ENCODE assay signal across 29 mouse cellular contexts in genomic region chrX:20847232-20847631, GRCm38 (mm10). TPM values are rescaled to one million over a fixed set of nuclear protein-coding genes. Genes with fewer than 3 reads are reported as not detected.
DNase-seq lines count a peak whose midpoint lies in the region; ATAC-seq lines count a peak whose summit lies in the region.
"Had no signal": no experiment of that assay in that cellular context is flagged by ENCODE, and none has a peak within 500 bp of the region (broad histone marks: within the 10 kb centered on the region; RNA-seq: fewer than 3 reads in every experiment).

No protein-coding gene starts in this region.

- H3K4me2 ChIP-seq in intestine, embryonic 14.5 days (ENCODE audit: low read length): no peak overlapping the region; the same call in 1 of the 2 replicates
- no peak overlapping the region for H3K4me2 ChIP-seq in intestine, embryonic 15.5 days (replicated peaks)
- no peak overlapping the region for H3K4me2 ChIP-seq in midbrain, embryonic 16.5 days (ENCODE audit: low read length)
- no peak overlapping the region for H3K4me2 ChIP-seq in midbrain, embryonic 14.5 days (ENCODE audit: low read length)
- no peak overlapping the region for H3K4me2 ChIP-seq in neural tube, embryonic 15.5 days

- no peaks in the 10 kb centered on the region for H3K4me1 ChIP-seq in intestine, embryonic 14.5 days (replicated peaks; ENCODE audit: control insufficient read depth, insufficient read depth, low read length)
- H3K4me1 ChIP-seq in intestine, embryonic 15.5 days (replicated peaks): no peaks in the 10 kb centered on the region
- H3K4me1 ChIP-seq in midbrain, embryonic 16.5 days (ENCODE audit: control insufficient read depth, insufficient read depth, low read length): peaks cover 12% of the 10 kb centered on the region
- H3K4me1 ChIP-seq in midbrain, embryonic 14.5 days (ENCODE audit: control insufficient read depth, insufficient read depth, low read length): peaks cover 8% of the 10 kb centered on the region
- H3K4me1 ChIP-seq in neural tube, embryonic 15.5 days: peaks cover 15% of the 10 kb centered on the region
- H3K4me1 ChIP-seq: embryonic facial prominence, embryonic 15.5 days had no signal

- no peak for ATAC-seq in intestine, embryonic 14.5 days (replicated peaks; ENCODE audit: low FRiP score, low TSS enrichment, low read depth)
- no peak for ATAC-seq in intestine, embryonic 15.5 days
- no peak for ATAC-seq in midbrain, embryonic 16.5 days
- ATAC-seq in midbrain, embryonic 14.5 days (ENCODE audit: low FRiP score, low TSS enrichment): no peak
- ATAC-seq in neural tube, embryonic 15.5 days (ENCODE audit: low FRiP score): no peak
- ATAC-seq: activated CD4-positive, CD25-positive, alpha-beta regulatory T cell, adult 4 months; lung, postnatal 0 days had no signal

- H3K27me3 ChIP-seq in intestine, embryonic 14.5 days (replicated peaks; ENCODE audit: control insufficient read depth, insufficient read depth, low read length): no peaks in the 10 kb centered on the region
- H3K27me3 ChIP-seq in intestine, embryonic 15.5 days (replicated peaks): no peaks in the 10 kb centered on the region
- no peaks in the 10 kb centered on the region for H3K27me3 ChIP-seq in midbrain, embryonic 16.5 days (ENCODE audit: control insufficient read depth, insufficient read depth, low read depth, low read length)
- no peaks in the 10 kb centered on the region for H3K27me3 ChIP-seq in midbrain, embryonic 14.5 days (ENCODE audit: control insufficient read depth, insufficient read depth, low read length)
- no peaks in the 10 kb centered on the region for H3K27me3 ChIP-seq in neural tube, embryonic 15.5 days (replicated peaks)
- H3K27me3 ChIP-seq: CH12.LX; embryonic facial prominence, embryonic 15.5 days; forebrain, embryonic 15.5 days; heart, embryonic 13.5 days; hindbrain, embryonic 13.5 days had no signal

- H3K4me3 ChIP-seq in intestine, embryonic 14.5 days (ENCODE audit: low read depth, low read length): no peak overlapping the region
- no peak overlapping the region for H3K4me3 ChIP-seq in intestine, embryonic 15.5 days (replicated peaks)
- H3K4me3 ChIP-seq in midbrain, embryonic 16.5 days (ENCODE audit: low read depth, low read length): no peak overlapping the region
- H3K4me3 ChIP-seq in midbrain, embryonic 14.5 days (replicated peaks; ENCODE audit: low read depth, low read length): no peak overlapping the region
- H3K4me3 ChIP-seq in neural tube, embryonic 15.5 days (replicated peaks): no peak overlapping the region

- DNase-seq in intestine, embryonic 14.5 days (ENCODE audit: low spot score): no peak
- no peak for DNase-seq in midbrain, embryonic 14.5 days
- DNase-seq in brain, adult 2 months (ENCODE audit: low read depth, low spot score): peak; percentile 37
- DNase-seq in right cerebral cortex, adult 2 months (ENCODE audit: low spot score in 2 of 2): no peak
- DNase-seq: adrenal gland, adult 8-10 months; cerebellum, adult 2 months; cerebellum, postnatal 36 days; embryo, embryonic 11 days; gastrocnemius, postnatal 25 days; heart, adult 18-20 months; heart, postnatal 14 days; kidney, adult 9 months; layer of hippocampus, adult 9-11 months; left cerebral cortex, postnatal 4 days; liver, postnatal 0 days; thymus, adult 18-20 months; thymus, postnatal 36 days had no signal

- H3K9me3 ChIP-seq in intestine, embryonic 14.5 days (ENCODE audit: control insufficient read depth, low read length): no peaks in the 10 kb centered on the region
- H3K9me3 ChIP-seq in intestine, embryonic 15.5 days: no peaks in the 10 kb centered on the region
- no peaks in the 10 kb centered on the region for H3K9me3 ChIP-seq in midbrain, embryonic 16.5 days (replicated peaks; ENCODE audit: control insufficient read depth, low read length, poor library complexity, severe bottlenecking)
- H3K9me3 ChIP-seq in midbrain, embryonic 14.5 days (ENCODE audit: control insufficient read depth, low read length): no peaks in the 10 kb centered on the region
- no peaks in the 10 kb centered on the region for H3K9me3 ChIP-seq in neural tube, embryonic 15.5 days (replicated peaks)
- H3K9me3 ChIP-seq: embryonic facial prominence, embryonic 15.5 days; forebrain, embryonic 15.5 days; G1E; heart, embryonic 13.5 days; hindbrain, embryonic 13.5 days had no signal

- 87% methylated on average over 3 of the region's 3 CpGs for WGBS in intestine, embryonic 14.5 days
- 90% methylated on average over 3 of the region's 3 CpGs for WGBS in intestine, embryonic 15.5 days
- WGBS in midbrain, embryonic 16.5 days: 91% methylated on average over 3 of the region's 3 CpGs
- 90% methylated on average over 3 of the region's 3 CpGs for WGBS in midbrain, embryonic 14.5 days
- 96% methylated on average over 3 of the region's 3 CpGs for WGBS in neural tube, embryonic 15.5 days

- H3K36me3 ChIP-seq in intestine, embryonic 14.5 days (ENCODE audit: control insufficient read depth, insufficient read depth, low read length): peaks cover 14% of the 10 kb centered on the region
- 0 out of 2 replicates have a peak, but pooled peaks cover 3% of the 10 kb centered on the region for H3K36me3 ChIP-seq in intestine, embryonic 15.5 days
- H3K36me3 ChIP-seq in midbrain, embryonic 16.5 days (ENCODE audit: control insufficient read depth, insufficient read depth, low read length): peaks cover 11% of the 10 kb centered on the region
- H3K36me3 ChIP-seq in midbrain, embryonic 14.5 days (ENCODE audit: control insufficient read depth, insufficient read depth, low read length): peaks cover 12% of the 10 kb centered on the region
- peaks cover 8% of the 10 kb centered on the region for H3K36me3 ChIP-seq in neural tube, embryonic 15.5 days
- H3K36me3 ChIP-seq: embryonic facial prominence, embryonic 15.5 days had no signal

- no peak overlapping the region for H3K9ac ChIP-seq in intestine, embryonic 14.5 days (ENCODE audit: low read length)
- H3K9ac ChIP-seq in intestine, embryonic 15.5 days: no peak overlapping the region
- no peak overlapping the region for H3K9ac ChIP-seq in midbrain, embryonic 16.5 days (ENCODE audit: low read depth, low read length)
- H3K9ac ChIP-seq in midbrain, embryonic 14.5 days (replicated peaks; ENCODE audit: low read length): no peak overlapping the region
- H3K9ac ChIP-seq in neural tube, embryonic 15.5 days (replicated peaks): no peak overlapping the region
- H3K9ac ChIP-seq: embryonic facial prominence, embryonic 15.5 days; forebrain, embryonic 15.5 days; heart, embryonic 13.5 days; hindbrain, embryonic 13.5 days; liver, postnatal 0 days had no signal

- 0 out of 2 replicates have a peak overlapping the region, but pooled peaks have one; percentile 78 for H3K27ac ChIP-seq in intestine, embryonic 14.5 days (ENCODE audit: low read depth)
- H3K27ac ChIP-seq in intestine, embryonic 15.5 days: no peak overlapping the region
- H3K27ac ChIP-seq in midbrain, embryonic 16.5 days (ENCODE audit: low read length): peak overlapping the region; percentile 38; the same call in 1 of the 2 replicates
- H3K27ac ChIP-seq in midbrain, embryonic 14.5 days (replicated peaks; ENCODE audit: low read depth, low read length): no peak overlapping the region
- H3K27ac ChIP-seq in neural tube, embryonic 15.5 days (replicated peaks): peak overlapping the region; percentile 83; the same call in 1 of the 2 replicates
- H3K27ac ChIP-seq: macrophage had no signal

RNA-seq across cellular contexts. Expression of gene Timp1, which starts 22.7 kb away (rescaled TPM):
- polyA plus RNA-seq in intestine, embryonic 14.5 days (2014; fragmentation: Nextera tagmentation; extraction: Ambion mirVana): 29.9 and 34.9 TPM in 2 replicates
- 18.2 and 20.0 TPM in 2 replicates for polyA plus RNA-seq in intestine, embryonic 15.5 days (2015; fragmentation: Nextera tagmentation; extraction: Ambion mirVana)
- 2.0 and 2.2 TPM in 2 replicates for polyA plus RNA-seq in midbrain, embryonic 16.5 days (2015; fragmentation: Nextera tagmentation; extraction: Ambion mirVana)
- polyA plus RNA-seq in midbrain, embryonic 14.5 days (2014; fragmentation: Nextera tagmentation; extraction: Ambion mirVana): 1.9 and 3.5 TPM in 2 replicates
- polyA plus RNA-seq in neural tube, embryonic 15.5 days (2015; fragmentation: Nextera tagmentation; extraction: Ambion mirVana): 5.8 and 8.2 TPM in 2 replicates
- polyA plus RNA-seq: activated CD4-positive, CD25-positive, alpha-beta regulatory T cell, adult 4 months; G1E had no signal

RNA-seq across cellular contexts. Expression of gene Araf, which starts 49.6 kb away (rescaled TPM):
- 95.7 and 110 TPM in 2 replicates for polyA plus RNA-seq in intestine, embryonic 14.5 days (2014; fragmentation: Nextera tagmentation; extraction: Ambion mirVana)
- polyA plus RNA-seq in intestine, embryonic 15.5 days (2015; fragmentation: Nextera tagmentation; extraction: Ambion mirVana): 97.5 and 110 TPM in 2 replicates
- 379 and 431 TPM in 2 replicates for polyA plus RNA-seq in midbrain, embryonic 16.5 days (2015; fragmentation: Nextera tagmentation; extraction: Ambion mirVana)
- 292 and 335 TPM in 2 replicates for polyA plus RNA-seq in midbrain, embryonic 14.5 days (2014; fragmentation: Nextera tagmentation; extraction: Ambion mirVana)
- 352 and 406 TPM in 2 replicates for polyA plus RNA-seq in neural tube, embryonic 15.5 days (2015; fragmentation: Nextera tagmentation; extraction: Ambion mirVana)

Comparison
In these comparisons a context has a peak if more than half of its experiments do, and no peak if none do; other contexts are left out.
1. H3K27ac ChIP-seq: peak in intestine, embryonic 14.5 days (single experiment), midbrain, embryonic 16.5 days (single experiment) and neural tube, embryonic 15.5 days (single experiment); none in intestine, embryonic 15.5 days (single experiment) and midbrain, embryonic 14.5 days (single experiment).